Mouse (Mus musculus): Measurements from ENCODE around the gene Gm13697. TPM values are rescaled to one million over a fixed set of nuclear protein-coding genes. Genes with fewer than 3 reads are reported as not detected.
"Not testable (repeated sequence)": the region's sequence is repeated elsewhere in the genome, so short reads cannot be mapped to it uniquely, and the experiment has no call there.

The Gm13697 gene
- total and polyA plus RNA-seq, 3 experiments: 0.04 to 0.44 TPM; not detected in 1

DNA sequence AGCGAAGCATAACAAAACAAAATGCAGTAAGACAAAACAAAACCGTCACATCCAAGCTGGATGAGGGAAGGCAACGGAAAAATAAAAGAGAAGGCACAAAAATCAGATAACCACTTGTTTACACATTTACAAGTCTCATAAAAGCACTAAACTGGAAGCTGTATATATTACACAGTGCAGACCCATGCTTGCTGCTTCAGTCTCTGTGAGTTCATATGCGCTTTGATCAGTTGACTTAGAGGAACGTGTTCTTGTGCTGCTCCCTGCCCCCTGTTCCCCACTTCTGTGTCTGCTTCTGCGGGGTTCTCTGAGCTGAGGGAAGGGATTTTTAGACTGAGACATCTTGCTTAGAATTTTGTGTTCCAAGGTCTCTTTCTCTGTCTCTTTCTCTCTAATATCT, 30.0 kb downstream of the Gm13697 start:
- no peak overlapping the region for H3K4me2 ChIP-seq (ENCODE audit: insufficient read depth, low read depth, poor library complexity, severe bottlenecking)
- no peak overlapping the region for H3K27ac ChIP-seq (ENCODE audit: insufficient read depth, low read depth)
- in situ Hi-C loops (cut with MboI; ENCODE audit: low pct_ligation_motif_present, low pct_unique_long_range_greater_than_20kb, low sequenced_read_pairs): no loop called here
- dilution Hi-C loops (cut with MboI; ENCODE audit: extremely low pct_ligation_motif_present, extremely low pct_unique_long_range_greater_than_20kb, low sequenced_read_pairs): no loop called here
- peaks cover 0 to 10% of the 10 kb centered on the region in 2 experiments; a peak in 2 of 4 replicates for H3K4me1 ChIP-seq (ENCODE audit: control insufficient read depth in 1 of 2, insufficient read depth in 2 of 2)
- H3K36me3 ChIP-seq (replicated peaks in 1 of 2; ENCODE audit: control insufficient read depth in 1 of 2, insufficient read depth in 1 of 2, low read length in 1 of 2): no peaks in the 10 kb centered on the region
- H3K4me3 ChIP-seq (replicated peaks in 1 of 3; ENCODE audit: low read depth in 2 of 3, low read length in 2 of 3, poor library complexity in 1 of 3): no peak overlapping the region
- TF ChIP-seq CTCF (conservative IDR thresholded peaks at IDR 0.05 in 1 of 2, IDR thresholded peaks at IDR 0.05 in 1 of 2; ENCODE audit: low read depth in 2 of 2, low read length in 2 of 2): no peak
- no peak for TF ChIP-seq JUN (IDR thresholded peaks at IDR 0.05; ENCODE audit: insufficient read depth, low read depth, low read length)
- TF ChIP-seq TBP (conservative IDR thresholded peaks at IDR 0.05; ENCODE audit: low read depth, low read length): no peak
- no peak for TF ChIP-seq USF1 (IDR thresholded peaks at IDR 0.05; ENCODE audit: low read depth, low read length)
- TF ChIP-seq HCFC1 (IDR thresholded peaks at IDR 0.05; ENCODE audit: low read depth, low read length): no peak
- TF ChIP-seq KAT2A (IDR thresholded peaks at IDR 0.05; ENCODE audit: insufficient replicate concordance, low read length): no peak
- TF ChIP-seq MAX (IDR thresholded peaks at IDR 0.05; ENCODE audit: low read length): no peak
- no peak for TF ChIP-seq MAFK (IDR thresholded peaks at IDR 0.05; ENCODE audit: insufficient replicate concordance, low read length)
- no peak for TF ChIP-seq BHLHE40 (IDR thresholded peaks at IDR 0.05; ENCODE audit: low read depth, low read length)
- no peak for TF ChIP-seq CHD2 (IDR thresholded peaks at IDR 0.05; ENCODE audit: low read length)
- no peak for TF ChIP-seq SMC3 (IDR thresholded peaks at IDR 0.05; ENCODE audit: low read depth, low read length)
- TF ChIP-seq GABPA (IDR thresholded peaks at IDR 0.05; ENCODE audit: insufficient replicate concordance, low read depth, low read length): no peak
- no peak for TF ChIP-seq ELF1 (IDR thresholded peaks at IDR 0.05; ENCODE audit: low read depth, low read length)
- no peak for TF ChIP-seq MAZ (IDR thresholded peaks at IDR 0.05; ENCODE audit: low read depth, low read length)
- no peak for TF ChIP-seq RAD21 (IDR thresholded peaks at IDR 0.05; ENCODE audit: low read depth, low read length)
- TF ChIP-seq ETS1 (conservative IDR thresholded peaks at IDR 0.05; ENCODE audit: low read depth, low read length): no peak
- H3K9me3 ChIP-seq (replicated peaks; ENCODE audit: low read length): no peaks in the 10 kb centered on the region
- no peak for DNase-seq (ENCODE audit: extremely low read depth)
- no peaks in the 10 kb centered on the region for H3K27me3 ChIP-seq (replicated peaks)
- no peaks in the 10 kb centered on the region for H3K79me2 ChIP-seq (replicated peaks; ENCODE audit: control insufficient read depth, extremely low read depth, insufficient read depth, poor library complexity, severe bottlenecking)
- H3K9ac ChIP-seq (ENCODE audit: insufficient read depth, low read depth): no peak overlapping the region

DNA sequence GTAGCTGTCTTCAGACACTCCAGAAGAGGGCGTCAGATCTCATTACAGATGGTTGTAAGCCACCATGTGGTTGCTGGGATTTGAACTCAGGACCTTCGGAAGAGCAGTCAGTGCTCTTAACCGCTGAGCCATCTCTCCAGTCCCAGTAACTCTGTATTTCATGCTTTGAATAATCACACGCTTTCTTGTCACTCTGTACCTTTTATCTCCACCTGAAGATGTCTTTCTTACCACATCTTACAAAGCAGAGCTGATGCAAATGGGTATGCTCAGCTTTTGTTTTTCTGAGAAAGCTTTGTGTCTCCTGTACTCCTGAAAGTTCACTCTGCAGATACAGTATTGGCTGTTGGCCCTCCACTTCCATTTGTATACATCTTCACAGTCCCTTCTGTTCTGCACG, 31.7 kb downstream of the Gm13697 start:
- peaks cover 0 to 14% of the 10 kb centered on the region in 2 experiments; a peak in 2 of 4 replicates for H3K4me1 ChIP-seq (ENCODE audit: control insufficient read depth in 1 of 2, insufficient read depth in 2 of 2)
- H3K36me3 ChIP-seq (replicated peaks in 1 of 2; ENCODE audit: control insufficient read depth in 1 of 2, insufficient read depth in 1 of 2, low read length in 1 of 2); in situ Hi-C loops (cut with MboI; ENCODE audit: low pct_ligation_motif_present, low pct_unique_long_range_greater_than_20kb, low sequenced_read_pairs); H3K27ac ChIP-seq (ENCODE audit: insufficient read depth, low read depth); H3K27me3 ChIP-seq (replicated peaks); H3K4me3 ChIP-seq (replicated peaks in 1 of 3; ENCODE audit: low read depth in 2 of 3, low read length in 2 of 3, poor library complexity in 1 of 3); H3K9me3 ChIP-seq (replicated peaks; ENCODE audit: low read length); dilution Hi-C loops (cut with MboI; ENCODE audit: extremely low pct_ligation_motif_present, extremely low pct_unique_long_range_greater_than_20kb, low sequenced_read_pairs); DNase-seq (ENCODE audit: extremely low read depth); H3K79me2 ChIP-seq (replicated peaks; ENCODE audit: control insufficient read depth, extremely low read depth, insufficient read depth, poor library complexity, severe bottlenecking); H3K9ac ChIP-seq (ENCODE audit: insufficient read depth, low read depth); H3K4me2 ChIP-seq (ENCODE audit: insufficient read depth, low read depth, poor library complexity, severe bottlenecking): not testable (repeated sequence)
